Mouse (Mus musculus) layer of hippocampus, adult 8-10 months (tissue): ENCODE measurements around the gene Arrdc4. TPM values are rescaled to one million over a fixed set of nuclear protein-coding genes. Genes with fewer than 3 reads are reported as not detected.

Experiments used
- DNase-seq, 2 experiments: peaks; one replicate each; pipeline ENCODE4 v3.0.0; 2022; ENCODE audit warnings: low spot score in 2 of 2
- total RNA-seq, 4 experiments: library from RNA; stranded (reverse); gene quantifications; 2 replicates each; pipeline ENCODE4 v1.2.4; 2022

Arrdc4 gene
- total RNA-seq = 10 to 100 TPM in 3 of 4 experiments, 1 to 10 TPM in 1; 9.7 to 15.0 (median 11.7) TPM

GRCm38 (mm10) chr7:68748761-68749635 lies at the start of gene Arrdc4:
TSS of gene Arrdc4 (minus strand) at chr7:68749241.
- peak; percentile 99 to 100 for DNase-seq

- DNase-seq = no peak
Measured at GRCm38 (mm10) chr7:68795578-68795977, 46.5 kb upstream of the Arrdc4 start.

- no peak for DNase-seq
Measured at GRCm38 (mm10) chr7:68788711-68789110, 39.7 kb upstream of the Arrdc4 start.

GRCm38 (mm10) chr7:68771757-68772094 lies 22.7 kb upstream of the Arrdc4 start:
- DNase-seq = no peak

- no peak for DNase-seq
Measured at GRCm38 (mm10) chr7:68770894-68771756, 22.1 kb upstream of the Arrdc4 start.

GRCm38 (mm10) chr7:68765926-68766325 lies 16.9 kb upstream of the Arrdc4 start:
- DNase-seq = no peak

- no peak for DNase-seq
Measured at GRCm38 (mm10) chr7:68759148-68759724, 10.2 kb upstream of the Arrdc4 start.

- DNase-seq = no peak
Measured at GRCm38 (mm10) chr7:68756656-68757204, 7.7 kb upstream of the Arrdc4 start.

GRCm38 (mm10) chr7:68749919-68750318 lies 878 bp upstream of the Arrdc4 start:
- no peak for DNase-seq

GRCm38 (mm10) chr7:68748361-68748760 lies 680 bp downstream of the Arrdc4 start:
- peak in 1 of 2 experiments; percentile 32 for DNase-seq

GRCm38 (mm10) chr7:68744616-68745015 lies 4.4 kb downstream of the Arrdc4 start:
- DNase-seq = peak in 1 of 2 experiments; percentile 22

GRCm38 (mm10) chr7:68744206-68744605 lies 4.8 kb downstream of the Arrdc4 start:
- no peak for DNase-seq

- no peak for DNase-seq
Measured at GRCm38 (mm10) chr7:68740763-68741162, 8.3 kb downstream of the Arrdc4 start.

- no peak for DNase-seq
Measured at GRCm38 (mm10) chr7:68738676-68739399, 10.2 kb downstream of the Arrdc4 start.

- no peak for DNase-seq
Measured at GRCm38 (mm10) chr7:68726380-68726779, 22.7 kb downstream of the Arrdc4 start.

GRCm38 (mm10) chr7:68724711-68725110 lies 24.3 kb downstream of the Arrdc4 start:
- DNase-seq = no peak

- DNase-seq = no peak
Measured at GRCm38 (mm10) chr7:68721520-68721919, 27.5 kb downstream of the Arrdc4 start.

GRCm38 (mm10) chr7:68717988-68718387 lies 31.1 kb downstream of the Arrdc4 start:
- DNase-seq = no peak

- DNase-seq = peak; percentile 21 to 43
Measured at GRCm38 (mm10) chr7:68717498-68717897, 31.5 kb downstream of the Arrdc4 start.

- no peak for DNase-seq
Measured at GRCm38 (mm10) chr7:68716926-68717325, 32.1 kb downstream of the Arrdc4 start.

GRCm38 (mm10) chr7:68712928-68713327 lies 36.1 kb downstream of the Arrdc4 start:
- DNase-seq = no peak
